Mouse (Mus musculus): ENCODE results near the gene Dnmt3b. TPM values are rescaled to one million over a fixed set of nuclear protein-coding genes. Genes with fewer than 3 reads are reported as not detected.

Gene Dnmt3b
- polyA plus RNA-seq, 1 experiment from 2014 or later, result 20.6 TPM

- Histone ChIP-seq H3K4me1 (peaks cover 41% of the 10 kb centered on the region), H3K27me3 (ENCODE audit: low read depth, poor library complexity, severe bottlenecking) (no peaks in the 10 kb centered on the region), H3K27ac (replicated peaks) (no peak overlapping the region), H3K4me3 (no peak overlapping the region), H3K36me3 (peaks cover 10% of the 10 kb centered on the region; the same call in 1 of the 2 replicates), H3K9me3 (replicated peaks) (no peaks in the 10 kb centered on the region)
- WGBS, result 32% methylated on average over 3 of the region's 3 CpGs
- DNase-seq (ENCODE audit: low spot score), result no peak
Observed at GRCm38 (mm10) chr2:153612594-153613281, 36.5 kb upstream of the Dnmt3b start.

- Histone ChIP-seq H3K27me3 (ENCODE audit: low read depth, poor library complexity, severe bottlenecking) (no peaks in the 10 kb centered on the region), H3K4me3 (no peak overlapping the region), H3K9me3 (replicated peaks) (no peaks in the 10 kb centered on the region), H3K27ac (replicated peaks) (no peak overlapping the region), H3K36me3 (peaks cover 50% of the 10 kb centered on the region), H3K4me1 (peaks cover 9% of the 10 kb centered on the region)
- WGBS, result 89% methylated on average over 3 of the region's 3 CpGs
- DNase-seq (ENCODE audit: low spot score), result no peak
Observed at GRCm38 (mm10) chr2:153616893-153617292, 32.4 kb upstream of the Dnmt3b start.

GRCm38 (mm10) chr2:153618439-153618838 is 30.8 kb upstream of the Dnmt3b start:
- DNase-seq (ENCODE audit: low spot score), result no peak
- 90% methylated on average over 6 of the region's 6 CpGs for WGBS

GRCm38 (mm10) chr2:153618889-153619288 is 30.4 kb upstream of the Dnmt3b start:
- Histone ChIP-seq H3K36me3 (peaks cover 70% of the 10 kb centered on the region), H3K27me3 (ENCODE audit: low read depth, poor library complexity, severe bottlenecking) (no peaks in the 10 kb centered on the region), H3K27ac (replicated peaks) (no peak overlapping the region), H3K9me3 (replicated peaks) (no peaks in the 10 kb centered on the region), H3K4me3 (no peak overlapping the region), H3K4me1 (no peaks in the 10 kb centered on the region)
- no peak for DNase-seq (ENCODE audit: low spot score)
- WGBS, result 85% methylated on average over 10 of the region's 10 CpGs

More at GRCm38 (mm10) chr2:153618439-153618838, 30.8 kb upstream of the Dnmt3b start:
- Histone ChIP-seq H3K4me1 (no peaks in the 10 kb centered on the region), H3K4me3 (no peak overlapping the region), H3K9me3 (replicated peaks) (no peaks in the 10 kb centered on the region), H3K36me3 (peaks cover 66% of the 10 kb centered on the region), H3K27me3 (ENCODE audit: low read depth, poor library complexity, severe bottlenecking) (no peaks in the 10 kb centered on the region), H3K27ac (replicated peaks) (no peak overlapping the region)

GRCm38 (mm10) chr2:153622449-153622848 is 26.8 kb upstream of the Dnmt3b start:
- Histone ChIP-seq H3K27ac (replicated peaks) (no peak overlapping the region), H3K36me3 (peaks cover 99% of the 10 kb centered on the region)
- 54% methylated on average over 10 of the region's 10 CpGs for WGBS

GRCm38 (mm10) chr2:153630950-153631349 is 18.3 kb upstream of the Dnmt3b start:
- 90% methylated on average over 3 of the region's 3 CpGs for WGBS
- no peak for DNase-seq (ENCODE audit: low spot score)
- no peak overlapping the region for H3K27ac ChIP-seq (replicated peaks)
- H3K9me3 ChIP-seq (replicated peaks), result no peaks in the 10 kb centered on the region
- peaks cover 35% of the 10 kb centered on the region for H3K36me3 ChIP-seq
- no peak overlapping the region for H3K4me3 ChIP-seq
- H3K27me3 ChIP-seq (ENCODE audit: low read depth, poor library complexity, severe bottlenecking), result no peaks in the 10 kb centered on the region
- peaks cover 17% of the 10 kb centered on the region for H3K4me1 ChIP-seq

More at GRCm38 (mm10) chr2:153622449-153622848, 26.8 kb upstream of the Dnmt3b start:
- no peaks in the 10 kb centered on the region for H3K4me1 ChIP-seq
- H3K27me3 ChIP-seq (ENCODE audit: low read depth, poor library complexity, severe bottlenecking), result no peaks in the 10 kb centered on the region
- H3K9me3 ChIP-seq (replicated peaks), result no peaks in the 10 kb centered on the region
- DNase-seq (ENCODE audit: low spot score), result no peak
- no peak overlapping the region for H3K4me3 ChIP-seq

- Histone ChIP-seq H3K4me3 (peak within 1 kb of the TSS; percentile 92), H3K27me3 (ENCODE audit: low read depth, poor library complexity, severe bottlenecking) (no peaks in the 10 kb centered on the region), H3K36me3 (peaks cover 22% of the 10 kb centered on the region), H3K9me3 (replicated peaks) (no peaks in the 10 kb centered on the region), H3K27ac (replicated peaks) (peak within 1 kb of the TSS; percentile 94), H3K4me1 (peaks cover 17% of the 10 kb centered on the region)
- DNase-seq (ENCODE audit: low spot score), result peak; percentile 86
- 4% methylated on average over 53 of the region's 53 CpGs for WGBS
Observed at GRCm38 (mm10) chr2:153631976-153632870, 17.0 kb upstream of the Dnmt3b start, which contains the start of gene Commd7. Commd7 (minus strand) TSS chr2:153632781.

- H3K27me3 ChIP-seq (ENCODE audit: low read depth, poor library complexity, severe bottlenecking), result no peaks in the 10 kb centered on the region
- H3K4me3 ChIP-seq, result peak overlapping the region; percentile 92
- no peaks in the 10 kb centered on the region for H3K9me3 ChIP-seq (replicated peaks)
- H3K4me1 ChIP-seq, result peaks cover 17% of the 10 kb centered on the region
- WGBS, result 40% methylated on average over 2 of the region's 2 CpGs
- peak overlapping the region; percentile 94 for H3K27ac ChIP-seq (replicated peaks)
- peaks cover 16% of the 10 kb centered on the region for H3K36me3 ChIP-seq
- DNase-seq (ENCODE audit: low spot score), result no peak
Observed at GRCm38 (mm10) chr2:153632871-153633226, 16.4 kb upstream of the Dnmt3b start.

GRCm38 (mm10) chr2:153633259-153633658 is 16.0 kb upstream of the Dnmt3b start:
- Histone ChIP-seq H3K27ac (replicated peaks) (no peak overlapping the region), H3K4me1 (peaks cover 17% of the 10 kb centered on the region), H3K9me3 (replicated peaks) (no peaks in the 10 kb centered on the region), H3K27me3 (ENCODE audit: low read depth, poor library complexity, severe bottlenecking) (no peaks in the 10 kb centered on the region), H3K36me3 (peaks cover 12% of the 10 kb centered on the region), H3K4me3 (peak overlapping the region; percentile 92)
- DNase-seq (ENCODE audit: low spot score), result no peak
- WGBS, result 89% methylated on average over 5 of the region's 5 CpGs

GRCm38 (mm10) chr2:153638977-153639680 is 10.1 kb upstream of the Dnmt3b start:
- peaks cover 10% of the 10 kb centered on the region for H3K4me1 ChIP-seq
- no peak overlapping the region for H3K27ac ChIP-seq (replicated peaks)

GRCm38 (mm10) chr2:153642496-153642895 is 6.8 kb upstream of the Dnmt3b start:
- DNase-seq (ENCODE audit: low spot score), result no peak
- Histone ChIP-seq H3K9me3 (replicated peaks) (no peaks in the 10 kb centered on the region), H3K27me3 (ENCODE audit: low read depth, poor library complexity, severe bottlenecking) (peaks cover 19% of the 10 kb centered on the region; the same call in 1 of the 2 replicates), H3K36me3 (no peaks in the 10 kb centered on the region), H3K27ac (replicated peaks) (no peak overlapping the region), H3K4me3 (no peak overlapping the region), H3K4me1 (peaks cover 10% of the 10 kb centered on the region)
- WGBS, result 19% methylated on average over 3 of the region's 3 CpGs

More at GRCm38 (mm10) chr2:153638977-153639680, 10.1 kb upstream of the Dnmt3b start:
- 16% methylated on average over 15 of the region's 15 CpGs for WGBS
- Histone ChIP-seq H3K36me3 (no peaks in the 10 kb centered on the region), H3K4me3 (no peak overlapping the region), H3K9me3 (replicated peaks) (no peaks in the 10 kb centered on the region), H3K27me3 (ENCODE audit: low read depth, poor library complexity, severe bottlenecking) (peaks cover 18% of the 10 kb centered on the region; the same call in 1 of the 2 replicates)
- DNase-seq (ENCODE audit: low spot score), result no peak

- WGBS, result 21% methylated on average over 6 of the region's 6 CpGs
- no peaks in the 10 kb centered on the region for H3K9me3 ChIP-seq (replicated peaks)
- peaks cover 10% of the 10 kb centered on the region for H3K4me1 ChIP-seq
- DNase-seq (ENCODE audit: low spot score), result no peak
- no peaks in the 10 kb centered on the region for H3K36me3 ChIP-seq
- H3K27ac ChIP-seq (replicated peaks), result no peak overlapping the region
- H3K4me3 ChIP-seq, result no peak overlapping the region
- H3K27me3 ChIP-seq (ENCODE audit: low read depth, poor library complexity, severe bottlenecking), result peaks cover 24% of the 10 kb centered on the region; the same call in 1 of the 2 replicates
Observed at GRCm38 (mm10) chr2:153642999-153643398, 6.3 kb upstream of the Dnmt3b start.
